21 mouse cellular contexts compared by ENCODE assay signal in the genomic region with DNA sequence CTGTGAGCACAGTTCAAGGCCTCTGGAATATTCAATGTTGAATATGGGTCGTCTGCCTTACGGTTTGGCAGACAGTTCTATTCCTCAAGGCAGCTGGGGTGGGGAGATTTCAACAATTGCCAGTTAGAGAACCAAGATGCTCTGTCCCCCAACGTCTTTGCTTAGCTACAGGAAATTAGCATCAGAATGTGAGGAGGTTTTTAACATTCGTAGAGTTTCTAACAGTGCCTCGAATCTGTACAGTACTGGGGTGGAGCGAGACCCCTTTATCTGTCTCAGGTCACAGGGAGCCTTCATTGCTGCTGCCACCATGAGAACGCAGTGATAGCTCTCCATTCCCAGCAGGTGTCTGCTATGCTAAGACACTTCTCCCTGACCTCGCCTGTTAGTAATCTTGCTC. TPM values are rescaled to one million over a fixed set of nuclear protein-coding genes. Genes with fewer than 3 reads are reported as not detected.
A peak's percentile ranks its signal among the peaks of the same experiment; 100 is the strongest.
DNase-seq lines count a peak whose midpoint lies in the region; ATAC-seq and TF ChIP-seq lines count a peak whose summit lies in the region.
"Had no signal": no experiment of that assay in that cellular context is flagged by ENCODE, and none has a peak within 500 bp of the region (broad histone marks: within the 10 kb centered on the region; RNA-seq: fewer than 3 reads in every experiment).

No protein-coding gene starts in this region.

- TF ChIP-seq CTCF in intestine, postnatal 0 days (IDR thresholded peaks at IDR 0.05; ENCODE audit: low read depth), result no peak

- WGBS in forebrain, embryonic 14.5 days, result 62% methylated on average over 8 of the region's 8 CpGs
- WGBS in forebrain, embryonic 10.5 days, result 81% methylated on average over 8 of the region's 8 CpGs
- WGBS in intestine, postnatal 0 days, result 76% methylated on average over 8 of the region's 8 CpGs
- WGBS in intestine, embryonic 16.5 days, result 78% methylated on average over 8 of the region's 8 CpGs
- 52% methylated on average over 8 of the region's 8 CpGs for WGBS in neural tube, embryonic 13.5 days

- H3K4me3 ChIP-seq in forebrain, embryonic 14.5 days (ENCODE audit: low read depth, low read length), result no peak overlapping the region
- H3K4me3 ChIP-seq in forebrain, embryonic 10.5 days, result no peak overlapping the region
- no peak overlapping the region for H3K4me3 ChIP-seq in intestine, postnatal 0 days (ENCODE audit: low read depth, low read length)
- no peak overlapping the region for H3K4me3 ChIP-seq in intestine, embryonic 16.5 days (ENCODE audit: low read length)
- H3K4me3 ChIP-seq in neural tube, embryonic 13.5 days, result no peak overlapping the region
- H3K4me3 ChIP-seq: kidney, embryonic 15.5 days; liver, embryonic 13.5 days; lung, embryonic 15.5 days had no signal

- no peaks in the 10 kb centered on the region for H3K27me3 ChIP-seq in forebrain, embryonic 14.5 days (replicated peaks; ENCODE audit: control insufficient read depth, insufficient read depth, low read length)
- H3K27me3 ChIP-seq in forebrain, embryonic 10.5 days (ENCODE audit: poor library complexity, severe bottlenecking), result no peaks in the 10 kb centered on the region
- H3K27me3 ChIP-seq in intestine, postnatal 0 days (replicated peaks; ENCODE audit: control insufficient read depth, insufficient read depth, low read length), result no peaks in the 10 kb centered on the region
- H3K27me3 ChIP-seq in intestine, embryonic 16.5 days (replicated peaks; ENCODE audit: control insufficient read depth, insufficient read depth, low read length), result no peaks in the 10 kb centered on the region
- H3K27me3 ChIP-seq in neural tube, embryonic 13.5 days, result no peaks in the 10 kb centered on the region
- H3K27me3 ChIP-seq: kidney, embryonic 15.5 days; liver, embryonic 13.5 days; lung, embryonic 15.5 days had no signal

- no peak for DNase-seq in forebrain, embryonic 14.5 days (ENCODE audit: low spot score)
- DNase-seq in forebrain, embryonic 10.5 days (ENCODE audit: extremely low spot score, low spot score), result no peak
- no peak for DNase-seq in neural tube, embryonic 10.5 days (ENCODE audit: extremely low spot score, low spot score)
- DNase-seq: cerebellum, adult 9-11 months; gastrocnemius, postnatal 10 days; heart, postnatal 14 days; left cerebral cortex, postnatal 4 days; liver, embryonic 13.5 days; right cerebral cortex, adult 18-20 months; thymus, postnatal 36 days had no signal

- no peak for ATAC-seq in forebrain, embryonic 14.5 days
- ATAC-seq in intestine, postnatal 0 days, result no peak
- ATAC-seq in intestine, embryonic 16.5 days, result no peak
- ATAC-seq in neural tube, embryonic 13.5 days (ENCODE audit: low read depth), result no peak
- ATAC-seq in erythroblast, adult 5-6 weeks (replicated peaks; ENCODE audit: low FRiP score, poor library complexity, severe bottlenecking), result no peak

- no peaks in the 10 kb centered on the region for H3K9me3 ChIP-seq in forebrain, embryonic 14.5 days (replicated peaks; ENCODE audit: control insufficient read depth, low read length)
- H3K9me3 ChIP-seq in forebrain, embryonic 10.5 days, result no peaks in the 10 kb centered on the region
- H3K9me3 ChIP-seq in intestine, postnatal 0 days (ENCODE audit: control insufficient read depth), result no peaks in the 10 kb centered on the region
- no peaks in the 10 kb centered on the region for H3K9me3 ChIP-seq in intestine, embryonic 16.5 days (ENCODE audit: control insufficient read depth, low read length)
- no peaks in the 10 kb centered on the region for H3K9me3 ChIP-seq in neural tube, embryonic 13.5 days
- H3K9me3 ChIP-seq: kidney, embryonic 15.5 days; liver, embryonic 13.5 days; lung, embryonic 15.5 days had no signal

- H3K4me1 ChIP-seq in forebrain, embryonic 14.5 days (ENCODE audit: control insufficient read depth, insufficient read depth, low read length), result peaks cover 6% of the 10 kb centered on the region; the same call in 1 of the 2 replicates
- H3K4me1 ChIP-seq in forebrain, embryonic 10.5 days, result peaks cover 29% of the 10 kb centered on the region
- H3K4me1 ChIP-seq in intestine, postnatal 0 days (replicated peaks; ENCODE audit: control insufficient read depth, insufficient read depth, low read length), result 0 out of 2 replicates have a peak, but pooled peaks cover 3% of the 10 kb centered on the region
- H3K4me1 ChIP-seq in intestine, embryonic 16.5 days (ENCODE audit: control insufficient read depth, insufficient read depth, low read length), result peaks cover 12% of the 10 kb centered on the region
- peaks cover 31% of the 10 kb centered on the region for H3K4me1 ChIP-seq in neural tube, embryonic 13.5 days (replicated peaks)

- no peak overlapping the region for H3K4me2 ChIP-seq in forebrain, embryonic 14.5 days (ENCODE audit: low read length)
- H3K4me2 ChIP-seq in intestine, postnatal 0 days (replicated peaks; ENCODE audit: low read depth), result peak overlapping the region; percentile 13; the same call in 1 of the 2 replicates
- H3K4me2 ChIP-seq in intestine, embryonic 16.5 days (ENCODE audit: low read depth, low read length), result no peak overlapping the region
- H3K4me2 ChIP-seq in neural tube, embryonic 13.5 days, result peak overlapping the region; percentile 79; the same call in 1 of the 2 replicates
- H3K4me2 ChIP-seq: kidney, embryonic 15.5 days; liver, embryonic 13.5 days; lung, embryonic 15.5 days had no signal

- H3K36me3 ChIP-seq in forebrain, embryonic 14.5 days (ENCODE audit: control insufficient read depth, insufficient read depth, low read length), result peaks cover 3% of the 10 kb centered on the region; the same call in 1 of the 2 replicates
- peaks cover 35% of the 10 kb centered on the region for H3K36me3 ChIP-seq in forebrain, embryonic 10.5 days (replicated peaks)
- peaks cover 9% of the 10 kb centered on the region for H3K36me3 ChIP-seq in intestine, postnatal 0 days (ENCODE audit: control insufficient read depth, insufficient read depth)
- H3K36me3 ChIP-seq in intestine, embryonic 16.5 days (ENCODE audit: control insufficient read depth, insufficient read depth, low read length), result no peaks in the 10 kb centered on the region
- peaks cover 14% of the 10 kb centered on the region for H3K36me3 ChIP-seq in neural tube, embryonic 13.5 days

- H3K27ac ChIP-seq in forebrain, embryonic 14.5 days (ENCODE audit: low read depth, low read length), result no peak overlapping the region
- H3K27ac ChIP-seq in forebrain, embryonic 10.5 days, result no peak overlapping the region
- H3K27ac ChIP-seq in intestine, postnatal 0 days (ENCODE audit: low read depth, low read length), result no peak overlapping the region
- H3K27ac ChIP-seq in intestine, embryonic 16.5 days (ENCODE audit: low read length), result no peak overlapping the region
- peak overlapping the region; percentile 54; the same call in 1 of the 2 replicates for H3K27ac ChIP-seq in neural tube, embryonic 13.5 days (replicated peaks)
- H3K27ac ChIP-seq: kidney, embryonic 15.5 days; liver, embryonic 13.5 days; lung, embryonic 15.5 days; macrophage had no signal

- peak overlapping the region; percentile 6; the same call in 1 of the 2 replicates for H3K9ac ChIP-seq in forebrain, embryonic 14.5 days (ENCODE audit: low read length)
- H3K9ac ChIP-seq in intestine, postnatal 0 days (ENCODE audit: low read depth, low read length), result no peak overlapping the region
- H3K9ac ChIP-seq in intestine, embryonic 16.5 days (ENCODE audit: low read depth, low read length), result no peak overlapping the region
- peak overlapping the region; percentile 26; the same call in 1 of the 2 replicates for H3K9ac ChIP-seq in neural tube, embryonic 13.5 days
- H3K9ac ChIP-seq: kidney, embryonic 15.5 days; lung, embryonic 15.5 days had no signal

RNA-seq across cellular contexts. Expression of a gene that starts 2.6 kb away (rescaled TPM):
- 181 and 203 TPM in 2 replicates for polyA plus RNA-seq in forebrain, embryonic 14.5 days (2014; fragmentation: Nextera tagmentation; extraction: Ambion mirVana)
- polyA plus RNA-seq in forebrain, embryonic 10.5 days (2016; fragmentation: Nextera tagmentation; extraction: Ambion mirVana), result 146 and 151 TPM in 2 replicates
- 147 and 178 TPM in 2 replicates for polyA plus RNA-seq in intestine, postnatal 0 days (2015; fragmentation: Nextera tagmentation; extraction: Ambion mirVana)
- polyA plus RNA-seq in intestine, embryonic 16.5 days (2015; fragmentation: Nextera tagmentation; extraction: Ambion mirVana), result 155 and 161 TPM in 2 replicates
- polyA plus RNA-seq in neural tube, embryonic 13.5 days (2015; fragmentation: Nextera tagmentation; extraction: Ambion mirVana), result 317 and 328 TPM in 2 replicates
- 25.3 and 45.0 TPM in 2 replicates for total RNA-seq in erythroblast, adult 5-6 weeks (2015; ENCODE audit: low replicate concordance)
- total RNA-seq in erythroblast, adult 5-6 weeks (2017; ENCODE audit: low replicate concordance), result 19.5 and 29.4 TPM in 2 replicates

RNA-seq across cellular contexts. Expression of a gene that starts 30.8 kb away (rescaled TPM):
- 0.11 TPM in 1 of 2 replicates, not detected in the other for polyA plus RNA-seq in forebrain, embryonic 14.5 days (2014; fragmentation: Nextera tagmentation; extraction: Ambion mirVana)
- polyA plus RNA-seq in forebrain, embryonic 10.5 days (2016; fragmentation: Nextera tagmentation; extraction: Ambion mirVana), result 0.06 and 0.07 TPM in 2 replicates
- not detected in 2 replicates for polyA plus RNA-seq in intestine, postnatal 0 days (2015; fragmentation: Nextera tagmentation; extraction: Ambion mirVana)
- polyA plus RNA-seq in intestine, embryonic 16.5 days (2015; fragmentation: Nextera tagmentation; extraction: Ambion mirVana), result not detected in 2 replicates
- polyA plus RNA-seq in neural tube, embryonic 13.5 days (2015; fragmentation: Nextera tagmentation; extraction: Ambion mirVana), result 0.21 and 0.22 TPM in 2 replicates
- not detected in 2 replicates for total RNA-seq in erythroblast, adult 5-6 weeks (2015; ENCODE audit: low replicate concordance)
- not detected in 2 replicates for total RNA-seq in erythroblast, adult 5-6 weeks (2017; ENCODE audit: low replicate concordance)
- total RNA-seq: adrenal gland, adult 18-20 months; gastrocnemius, postnatal 10 days; heart, adult 8-10 months; heart, postnatal 14 days; left cerebral cortex, postnatal 4 days had no signal
- polyA plus RNA-seq: intestine, embryonic 14.5 days; kidney, embryonic 15.5 days; liver, embryonic 13.5 days; lung, embryonic 15.5 days; macrophage; small intestine, adult 2 months had no signal

RNA-seq across cellular contexts. Expression of a gene that starts 35.1 kb away (rescaled TPM):
- 1,786 and 1,955 TPM in 2 replicates for polyA plus RNA-seq in forebrain, embryonic 14.5 days (2014; fragmentation: Nextera tagmentation; extraction: Ambion mirVana)
- 205 and 261 TPM in 2 replicates for polyA plus RNA-seq in forebrain, embryonic 10.5 days (2016; fragmentation: Nextera tagmentation; extraction: Ambion mirVana)
- polyA plus RNA-seq in intestine, postnatal 0 days (2015; fragmentation: Nextera tagmentation; extraction: Ambion mirVana), result 22.5 and 23.9 TPM in 2 replicates
- polyA plus RNA-seq in intestine, embryonic 16.5 days (2015; fragmentation: Nextera tagmentation; extraction: Ambion mirVana), result 45.6 and 52.6 TPM in 2 replicates
- 1,543 and 1,658 TPM in 2 replicates for polyA plus RNA-seq in neural tube, embryonic 13.5 days (2015; fragmentation: Nextera tagmentation; extraction: Ambion mirVana)
- 3.8 TPM in 1 of 2 replicates, not detected in the other for total RNA-seq in erythroblast, adult 5-6 weeks (2015; ENCODE audit: low replicate concordance)
- not detected in 2 replicates for total RNA-seq in erythroblast, adult 5-6 weeks (2017; ENCODE audit: low replicate concordance)
- polyA plus RNA-seq: macrophage had no signal

RNA-seq across cellular contexts. Expression of a gene that starts 43.6 kb away (rescaled TPM):
- 13.7 and 20.2 TPM in 2 replicates for polyA plus RNA-seq in forebrain, embryonic 14.5 days (2014; fragmentation: Nextera tagmentation; extraction: Ambion mirVana)
- 6.5 and 6.9 TPM in 2 replicates for polyA plus RNA-seq in forebrain, embryonic 10.5 days (2016; fragmentation: Nextera tagmentation; extraction: Ambion mirVana)
- 1.8 and 2.5 TPM in 2 replicates for polyA plus RNA-seq in intestine, postnatal 0 days (2015; fragmentation: Nextera tagmentation; extraction: Ambion mirVana)
- 0.89 and 2.0 TPM in 2 replicates for polyA plus RNA-seq in intestine, embryonic 16.5 days (2015; fragmentation: Nextera tagmentation; extraction: Ambion mirVana)
- 35.9 and 40.2 TPM in 2 replicates for polyA plus RNA-seq in neural tube, embryonic 13.5 days (2015; fragmentation: Nextera tagmentation; extraction: Ambion mirVana)
- not detected in 2 replicates for total RNA-seq in erythroblast, adult 5-6 weeks (2015; ENCODE audit: low replicate concordance)
- total RNA-seq in erythroblast, adult 5-6 weeks (2017; ENCODE audit: low replicate concordance), result 0.09 TPM in 1 of 2 replicates, not detected in the other
- polyA plus RNA-seq: macrophage had no signal

RNA-seq across cellular contexts. Expression of a gene that starts 47.2 kb away (rescaled TPM):
- 44.3 and 48.4 TPM in 2 replicates for polyA plus RNA-seq in forebrain, embryonic 14.5 days (2014; fragmentation: Nextera tagmentation; extraction: Ambion mirVana)
- 45.9 and 49.9 TPM in 2 replicates for polyA plus RNA-seq in forebrain, embryonic 10.5 days (2016; fragmentation: Nextera tagmentation; extraction: Ambion mirVana)
- polyA plus RNA-seq in intestine, postnatal 0 days (2015; fragmentation: Nextera tagmentation; extraction: Ambion mirVana), result 16.6 and 18.4 TPM in 2 replicates
- polyA plus RNA-seq in intestine, embryonic 16.5 days (2015; fragmentation: Nextera tagmentation; extraction: Ambion mirVana), result 26.5 and 27.4 TPM in 2 replicates
- polyA plus RNA-seq in neural tube, embryonic 13.5 days (2015; fragmentation: Nextera tagmentation; extraction: Ambion mirVana), result 43.3 and 44.5 TPM in 2 replicates
- total RNA-seq in erythroblast, adult 5-6 weeks (2015; ENCODE audit: low replicate concordance), result 11.3 and 15.8 TPM in 2 replicates
- total RNA-seq in erythroblast, adult 5-6 weeks (2017; ENCODE audit: low replicate concordance), result 12.8 and 16.5 TPM in 2 replicates

Comparison
In these comparisons a context has a peak if more than half of its experiments do, and no peak if none do; other contexts are left out.
1. H3K4me2 ChIP-seq: peak in intestine, postnatal 0 days (single experiment) and neural tube, embryonic 13.5 days (single experiment); none in forebrain, embryonic 14.5 days (single experiment) and intestine, embryonic 16.5 days (single experiment).
2. H3K9ac ChIP-seq: peak in forebrain, embryonic 14.5 days (single experiment) and neural tube, embryonic 13.5 days (single experiment); none in intestine, postnatal 0 days (single experiment) and intestine, embryonic 16.5 days (single experiment).